Mouse (Mus musculus) CD4-positive, CD25-positive, alpha-beta regulatory T cell, adult 4 months (primary cell): ENCODE data around the gene Pigq. TPM values are rescaled to one million over a fixed set of nuclear protein-coding genes. Genes with fewer than 3 reads are reported as not detected.

Experiments
- ATAC-seq: one replicate; pipeline ENCODE4 v1.8.0; 2017
- polyA plus RNA-seq, 2 experiments: library from polyadenylated mRNA; unstranded; fragments of 100-300 nt; shearing (Covaris generic); gene quantifications; one replicate each; pipeline ENCODE4 v1.2.1; 2017

Pigq gene
- polyA plus RNA-seq, 2 experiments from 2014 or later: 27.8 to 49.3 TPM

DNA sequence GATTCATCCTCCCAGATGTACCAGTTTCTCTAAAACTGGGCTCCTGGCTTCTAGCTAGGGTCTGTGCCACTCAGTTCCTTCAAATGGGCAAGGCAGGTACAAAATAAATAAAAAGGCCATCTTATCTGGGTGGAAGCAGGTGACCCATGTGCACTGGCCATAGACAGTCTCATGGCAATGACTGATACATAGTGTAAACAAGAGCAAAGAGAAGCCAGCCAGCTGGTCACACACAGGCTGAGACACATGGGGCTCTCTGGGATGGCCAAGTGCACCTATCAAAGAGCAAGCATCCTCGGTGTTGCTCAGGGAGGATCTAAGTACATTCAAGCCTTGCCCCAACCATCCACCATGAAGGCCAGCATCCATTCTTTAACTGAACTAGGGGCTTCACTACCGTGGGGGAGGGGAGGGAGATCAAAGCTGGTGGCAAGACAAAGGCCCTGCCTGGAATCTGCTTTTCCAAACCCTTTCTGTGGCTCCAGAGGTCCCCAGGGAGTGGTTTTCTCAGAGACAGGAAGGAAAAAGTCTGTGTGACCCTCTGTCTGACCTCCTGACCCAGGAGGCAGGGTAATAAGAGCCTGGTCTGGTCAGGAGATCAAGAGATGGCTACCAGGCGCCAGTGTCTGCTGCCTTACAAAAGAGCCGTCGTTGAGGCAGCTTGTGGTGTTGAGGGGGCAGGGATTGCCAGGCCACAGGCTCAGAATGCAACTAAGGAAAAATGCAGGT, 63.7 kb downstream of the Pigq start:
- ATAC-seq: no peak

DNA sequence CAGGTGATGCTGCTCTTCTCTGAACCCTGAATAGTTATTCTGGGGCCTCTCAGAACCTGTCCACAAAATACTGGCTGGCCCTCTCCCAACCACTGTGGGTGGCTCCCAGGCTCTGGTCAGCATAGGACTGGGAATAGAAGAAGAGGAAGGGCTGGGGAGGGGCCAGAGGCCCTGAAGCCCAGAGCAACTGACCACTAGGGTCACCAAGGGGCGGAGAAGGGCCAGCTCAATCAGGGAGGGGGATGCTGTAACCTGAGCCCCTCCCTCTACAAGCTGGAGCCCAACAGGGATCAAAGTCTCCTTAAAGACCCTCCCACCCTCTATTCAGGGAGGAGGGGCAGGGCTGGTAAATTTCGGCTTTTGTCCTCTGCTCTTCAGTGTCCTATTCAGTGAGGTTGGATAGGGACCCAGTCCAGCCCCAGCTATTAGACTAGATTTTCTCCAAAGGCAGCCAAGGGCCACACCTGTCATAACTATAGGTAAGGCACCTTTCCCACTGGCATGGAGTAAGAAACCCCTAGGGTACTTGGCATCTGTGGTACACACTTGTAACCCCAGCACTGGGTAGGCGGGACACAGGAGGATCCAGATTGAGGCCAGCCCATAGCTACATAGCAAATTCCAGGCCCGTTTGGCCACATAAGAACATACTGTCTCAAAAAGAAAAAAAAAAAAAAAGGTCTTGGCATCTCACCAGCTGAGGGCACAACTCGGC, 64.4 kb downstream of the Pigq start, which contains the start of gene Wfikkn1:
Wfikkn1 (minus strand) TSS at position 663 of the 715 bp plus-strand sequence.
- ATAC-seq: no peak

DNA sequence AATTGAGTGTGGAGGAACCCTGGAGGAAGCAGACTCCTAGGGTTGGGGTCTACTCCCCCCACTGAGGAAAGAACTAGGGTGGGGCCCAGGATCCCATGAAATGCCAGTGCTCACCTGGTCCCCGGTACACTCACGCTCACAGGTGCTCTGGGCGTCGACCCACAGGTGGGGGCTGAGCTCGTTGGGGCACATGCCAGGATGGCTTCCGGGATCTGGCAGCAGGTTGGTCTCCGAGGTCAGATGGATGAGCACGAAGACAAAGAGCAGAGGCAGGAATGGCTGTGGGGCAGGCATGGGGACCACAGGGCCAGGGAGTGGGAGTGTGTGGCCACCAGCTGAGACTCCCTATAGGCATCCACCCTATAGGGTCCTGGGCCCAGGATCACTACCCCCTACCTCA, 65.0 kb downstream of the Pigq start:
- ATAC-seq: no peak

DNA sequence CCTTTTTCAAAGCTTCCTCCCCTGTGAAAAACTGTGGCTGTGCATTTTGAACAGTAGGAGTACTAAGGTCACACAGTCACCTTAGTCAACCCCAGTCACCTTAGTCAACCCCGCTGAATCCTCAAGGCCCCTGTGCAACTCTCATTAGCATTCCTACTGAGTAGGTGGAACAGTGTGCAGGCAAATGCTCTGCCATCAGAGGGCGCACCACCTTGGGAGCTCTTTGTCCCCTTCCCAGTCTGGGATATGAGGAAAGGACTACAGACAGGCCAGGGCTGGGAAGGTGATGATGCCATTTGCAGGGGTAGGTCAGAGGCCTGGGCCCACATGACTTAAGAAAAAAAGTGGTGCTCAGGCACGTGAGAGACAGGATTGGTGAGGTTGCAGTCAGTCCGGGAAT, 65.5 kb downstream of the Pigq start:
- no peak for ATAC-seq

DNA sequence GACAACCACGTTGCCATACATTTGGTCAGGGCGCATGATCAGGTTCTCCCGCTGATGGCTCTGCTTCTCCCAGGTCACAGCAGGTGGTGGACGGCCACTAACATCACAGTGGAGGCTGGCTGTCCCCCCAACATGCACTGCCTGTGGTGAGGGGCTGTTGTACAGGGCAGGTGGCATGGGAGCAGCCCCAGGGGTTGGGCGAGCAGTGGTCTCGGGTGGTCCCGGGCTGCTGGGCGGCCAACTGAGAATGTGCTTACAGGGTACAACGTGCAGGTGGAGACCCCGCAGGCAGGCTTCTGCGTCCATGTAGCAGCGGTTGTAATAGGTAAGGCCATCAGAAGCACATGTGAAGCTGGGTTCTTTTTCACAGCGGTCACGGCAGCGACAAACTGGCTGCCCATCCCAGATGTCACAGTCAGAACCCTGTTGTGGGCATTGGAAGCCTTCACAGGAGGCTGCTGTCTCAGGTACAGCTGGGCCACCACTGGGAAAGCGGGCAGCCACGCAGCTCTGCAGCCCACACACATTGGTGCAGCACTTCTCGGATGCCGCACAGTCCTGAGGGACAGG, 66.0 kb downstream of the Pigq start:
- ATAC-seq: no peak

DNA sequence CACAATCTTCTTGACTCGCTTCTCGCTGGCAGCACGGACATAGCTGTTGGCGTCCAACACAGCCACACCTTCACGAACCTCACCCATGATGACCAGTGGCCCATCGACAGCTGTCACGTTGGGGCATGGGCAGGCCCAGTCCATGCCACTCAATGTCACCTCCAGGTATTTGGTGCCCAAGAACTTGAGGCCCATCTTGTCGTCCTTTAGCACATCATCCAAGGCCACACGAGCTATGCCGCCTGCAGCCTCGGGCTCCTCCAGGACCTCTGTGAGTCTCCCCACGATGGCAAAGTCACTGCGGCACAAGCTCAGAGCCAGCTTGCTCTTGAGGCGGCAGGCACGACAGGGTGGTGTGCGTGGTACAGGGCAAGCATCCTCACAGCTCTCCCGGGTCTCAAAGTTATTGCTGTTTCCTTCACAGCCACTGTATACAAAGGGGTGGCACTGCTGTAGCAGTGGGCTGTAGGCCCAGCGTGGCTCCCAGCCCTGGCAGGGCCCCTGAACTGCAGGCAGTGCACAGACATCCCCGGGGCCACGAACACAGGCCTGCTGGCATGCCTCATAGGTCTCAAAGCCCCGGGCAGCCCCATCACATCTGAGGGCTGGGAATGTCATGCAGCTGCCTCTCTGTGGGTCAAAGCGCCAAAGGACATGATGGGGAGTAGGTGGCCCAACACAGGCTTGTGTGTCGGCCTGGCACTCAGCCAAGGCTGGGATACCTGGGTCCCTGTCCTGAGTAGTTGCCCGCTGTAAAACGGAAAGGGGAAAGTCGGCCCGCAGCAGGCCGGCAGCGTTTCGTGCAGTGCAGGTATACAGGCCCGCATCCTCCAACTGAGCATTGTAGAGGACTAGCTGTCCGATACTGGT, 66.8 kb downstream of the Pigq start:
- ATAC-seq: no peak

DNA sequence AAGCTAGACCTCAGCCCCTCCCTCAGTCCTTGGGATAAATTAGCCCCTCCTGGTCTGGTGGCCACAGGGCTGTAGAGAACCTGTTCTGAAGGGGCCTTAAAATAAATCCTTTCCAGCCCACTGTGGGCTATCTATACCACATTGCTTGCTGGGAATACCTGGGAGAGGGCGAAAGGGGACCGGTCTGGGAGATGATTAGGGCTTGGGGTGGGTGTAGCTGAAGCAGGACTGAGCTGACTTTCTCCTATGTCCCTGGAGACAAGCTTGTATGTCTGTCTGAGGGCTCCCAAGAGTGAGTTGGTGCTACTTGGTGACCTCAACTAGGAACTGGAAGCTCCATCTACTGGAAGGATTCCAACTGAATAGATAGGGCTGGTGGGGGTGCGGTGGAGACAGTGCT, 67.7 kb downstream of the Pigq start:
- ATAC-seq: no peak

Other genes with a start within 250 kb of the Pigq start
- not detected for gene Gng13, start 227.8 kb downstream of the Pigq start, polyA plus RNA-seq
- gene Chtf18, start 217.5 kb downstream of the Pigq start, polyA plus RNA-seq: 1 to 10 TPM; 3.5 to 5.9 TPM
- gene Rpusd1, start 217.3 kb downstream of the Pigq start, polyA plus RNA-seq: 10 to 100 TPM; 12.8 to 16.8 TPM
- gene Mslnl, start 208.9 kb downstream of the Pigq start, polyA plus RNA-seq: not detected
- gene Msln, start 190.6 kb downstream of the Pigq start, polyA plus RNA-seq: not detected
- gene Narfl, start 171.2 kb downstream of the Pigq start, polyA plus RNA-seq: 10 to 100 TPM; 21.4 to 29.8 TPM
- gene Haghl, start 159.3 kb downstream of the Pigq start, polyA plus RNA-seq: 10 to 100 TPM; 26.8 to 37.4 TPM
- 1 to 10 TPM in 1 of 2 experiments, under 1 TPM in 1; 0.28 to 1.4 TPM for gene Ccdc78, start 158.4 kb downstream of the Pigq start, polyA plus RNA-seq
- gene Fam173a, start 152.0 kb downstream of the Pigq start, polyA plus RNA-seq: 100 to 1,000 TPM; 192 to 257 TPM
- gene AC134908.4, start 149.3 kb downstream of the Pigq start, polyA plus RNA-seq: not detected
- 1 to 10 TPM; 3.6 to 7.0 TPM for gene Metrn, start 147.8 kb downstream of the Pigq start, polyA plus RNA-seq
- gene Fbxl16, start 135.9 kb downstream of the Pigq start, polyA plus RNA-seq: not detected
- gene Wdr24, start 121.3 kb downstream of the Pigq start, polyA plus RNA-seq: 10 to 100 TPM; 19.4 to 53.9 TPM
- gene Jmjd8, start 116.1 kb downstream of the Pigq start, polyA plus RNA-seq: 10 to 100 TPM; 22.2 to 42.8 TPM
- gene Stub1, start 111.5 kb downstream of the Pigq start, polyA plus RNA-seq: 10 to 100 TPM; 75.1 to 75.2 TPM
- gene Rhbdl1, start 107.6 kb downstream of the Pigq start, polyA plus RNA-seq: not detected
- 1 to 10 TPM in 1 of 2 experiments, under 1 TPM in 1; 0.79 to 1.7 TPM for gene Gm20683, start 103.2 kb downstream of the Pigq start, polyA plus RNA-seq
- 10 to 100 TPM; 19.1 to 47.0 TPM for gene Rhot2, start 100.1 kb downstream of the Pigq start, polyA plus RNA-seq
- gene Wdr90, start 83.4 kb downstream of the Pigq start, polyA plus RNA-seq: 1 to 10 TPM; 3.4 to 6.8 TPM
- 1 to 10 TPM; 2.7 to 5.5 TPM for gene Mcrip2, start 76.2 kb downstream of the Pigq start, polyA plus RNA-seq
- gene Mettl26, start 69.9 kb downstream of the Pigq start, polyA plus RNA-seq: 100 to 1,000 TPM in 1 of 2 experiments, 10 to 100 TPM in 1; 82.7 to 124 TPM
- gene Wfikkn1, start 64.1 kb downstream of the Pigq start, polyA plus RNA-seq: 1 to 10 TPM in 1 of 2 experiments, under 1 TPM in 1; 0.94 to 1.3 TPM
- 1 to 10 TPM; 6.6 to 7.3 TPM for gene Rab40c, start 25.2 kb downstream of the Pigq start, polyA plus RNA-seq
- not detected for gene Nhlrc4, start within 50 bp of the Pigq start, polyA plus RNA-seq
- not detected for gene A930017K11Rik, start 7.6 kb upstream of the Pigq start, polyA plus RNA-seq
- gene Capn15, start 40.9 kb upstream of the Pigq start, polyA plus RNA-seq: 1 to 10 TPM; 5.3 to 6.6 TPM
- gene Rab11fip3, start 124.6 kb upstream of the Pigq start, polyA plus RNA-seq: 1 to 10 TPM; 1.8 to 2.3 TPM
- 10 to 100 TPM; 27.7 to 35.1 TPM for gene Decr2, start 145.4 kb upstream of the Pigq start, polyA plus RNA-seq
- under 1 TPM; 0.32 to 0.95 TPM for gene Nme4, start 150.7 kb upstream of the Pigq start, polyA plus RNA-seq
- 1 to 10 TPM; 5.9 to 8.2 TPM for gene Tmem8, start 168.4 kb upstream of the Pigq start, polyA plus RNA-seq
- gene Mrpl28, start 178.6 kb upstream of the Pigq start, polyA plus RNA-seq: 100 to 1,000 TPM; 111 to 138 TPM
- 10 to 100 TPM; 13.3 to 17.5 TPM for gene Axin1, start 193.8 kb upstream of the Pigq start, polyA plus RNA-seq